Mouse (Mus musculus): ENCODE measurements at regions not wholly inside any gene's neighbourhood (a gene's known extent, or its start where the extent isn't known, plus 50 kb on each side); places are given as distances from the start of the nearest gene placed in this dataset.

DNA sequence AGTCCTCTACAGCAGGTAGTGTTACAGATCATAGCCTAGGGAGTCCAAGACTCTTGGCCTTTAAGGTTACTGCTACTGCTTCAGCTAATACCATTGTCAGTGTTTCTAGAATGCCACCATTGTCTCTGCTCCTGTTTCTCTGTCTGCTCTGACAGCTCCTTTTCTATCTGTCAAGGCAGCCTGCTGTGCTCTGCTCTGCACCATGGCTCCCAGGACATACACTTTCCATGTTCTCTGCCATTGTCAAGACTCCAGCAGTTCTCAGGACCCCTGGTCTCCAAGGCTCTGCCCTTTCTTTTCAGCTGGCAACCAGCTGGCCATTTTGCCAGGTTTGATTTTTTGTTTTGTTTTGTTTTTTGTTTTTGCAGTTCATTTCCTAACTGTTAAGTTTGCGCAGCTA lies 208.7 kb downstream of the Otol1 start:
- ATAC-seq, result no peak

DNA sequence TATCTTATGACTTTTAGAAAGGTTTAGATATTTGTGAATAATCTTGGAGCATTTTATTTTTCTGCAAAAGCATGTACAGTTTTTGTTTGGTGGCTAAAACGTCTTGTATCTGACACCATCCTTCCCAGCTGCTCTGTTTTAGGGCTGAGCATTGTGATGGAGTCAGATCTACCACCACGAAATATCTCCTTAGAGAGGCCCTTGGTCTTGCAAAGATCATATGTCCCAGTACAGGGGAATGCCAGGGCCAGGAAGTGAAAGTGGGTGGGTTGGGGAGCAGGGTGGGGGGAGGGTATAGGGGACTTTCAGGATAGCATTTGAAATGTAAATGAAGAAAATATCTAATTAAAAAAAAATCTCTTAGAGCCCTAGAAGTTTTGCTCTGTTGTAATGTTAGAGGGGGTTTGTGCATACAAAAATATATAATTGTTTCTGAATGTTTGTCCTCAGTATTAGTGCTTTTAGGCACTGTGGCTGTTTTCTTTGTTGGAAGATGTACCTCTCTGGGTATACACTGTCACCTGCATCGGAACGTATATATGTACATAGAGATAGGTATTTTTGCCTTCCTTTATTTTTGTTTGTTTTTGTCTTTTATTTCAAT lies 211.4 kb downstream of the Otol1 start:
- no peak for ATAC-seq

DNA sequence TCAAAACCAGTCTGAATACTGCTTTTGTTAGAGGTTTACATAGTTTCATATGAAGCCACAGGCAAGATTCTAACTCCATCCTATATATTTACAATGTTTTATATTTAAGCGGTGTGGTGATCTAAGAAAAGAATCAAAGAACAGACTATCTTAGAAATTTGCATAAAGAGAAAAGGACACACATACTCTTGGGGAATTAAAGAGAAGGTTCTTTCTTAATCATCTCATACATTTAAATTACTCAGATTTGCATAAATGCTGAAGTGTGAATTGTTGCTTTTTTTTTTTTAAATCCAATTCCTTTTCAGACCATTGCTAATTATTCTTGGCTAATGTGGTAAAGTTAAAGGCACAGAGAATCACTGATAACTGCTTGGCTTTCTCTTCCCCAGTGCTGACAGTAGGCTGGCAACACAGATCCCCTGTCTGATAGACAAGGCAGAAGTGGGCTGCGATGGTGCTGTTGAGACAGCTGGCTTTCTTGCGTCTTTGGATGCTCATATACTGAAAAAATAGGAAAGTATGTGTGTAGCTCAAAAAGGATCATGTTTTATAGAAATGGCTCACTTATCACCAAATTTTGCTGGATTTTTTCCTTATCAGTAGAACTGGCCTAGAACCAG lies 216.1 kb downstream of the Otol1 start:
- no peak for ATAC-seq

DNA sequence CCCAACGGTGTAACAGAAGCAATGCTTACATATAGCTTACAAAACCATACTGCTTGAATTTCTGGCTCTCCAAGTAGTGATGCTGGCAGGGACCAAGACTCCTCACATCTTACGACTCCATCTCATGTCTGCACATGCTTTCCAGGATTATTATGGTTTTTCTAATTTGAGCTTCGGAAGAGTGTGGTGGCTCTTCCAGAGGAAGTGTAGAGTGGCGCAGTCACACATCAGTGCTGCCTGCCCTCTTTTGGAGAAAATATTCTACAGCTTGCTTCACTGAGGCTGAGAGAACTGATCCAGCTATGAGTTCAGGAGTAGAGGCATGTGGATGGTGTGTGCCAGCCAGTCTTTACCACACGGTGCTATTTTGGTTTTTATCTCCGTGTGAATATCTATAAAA lies 217.4 kb downstream of the Otol1 start:
- no peak for ATAC-seq

DNA sequence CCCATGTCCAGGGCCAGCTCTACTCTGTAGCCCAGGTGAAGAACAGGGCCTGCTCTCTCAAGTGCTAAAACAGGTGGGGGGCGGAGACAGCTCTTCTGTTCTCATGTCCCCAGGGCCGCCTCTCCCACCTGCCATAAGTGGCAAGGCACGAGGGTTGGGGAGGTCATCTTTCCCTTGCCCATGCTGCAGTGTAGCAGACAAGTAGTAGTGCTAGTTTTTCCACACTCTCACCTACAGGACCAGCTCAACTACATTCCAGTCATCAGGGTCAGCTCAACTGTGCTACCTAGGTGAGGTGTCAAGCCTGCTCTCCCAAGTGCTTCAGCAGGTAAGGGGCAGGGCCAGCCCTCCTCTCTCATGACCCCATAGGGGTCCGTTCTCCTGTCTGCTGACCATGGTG lies 219.8 kb downstream of the Otol1 start:
- ATAC-seq, result no peak

DNA sequence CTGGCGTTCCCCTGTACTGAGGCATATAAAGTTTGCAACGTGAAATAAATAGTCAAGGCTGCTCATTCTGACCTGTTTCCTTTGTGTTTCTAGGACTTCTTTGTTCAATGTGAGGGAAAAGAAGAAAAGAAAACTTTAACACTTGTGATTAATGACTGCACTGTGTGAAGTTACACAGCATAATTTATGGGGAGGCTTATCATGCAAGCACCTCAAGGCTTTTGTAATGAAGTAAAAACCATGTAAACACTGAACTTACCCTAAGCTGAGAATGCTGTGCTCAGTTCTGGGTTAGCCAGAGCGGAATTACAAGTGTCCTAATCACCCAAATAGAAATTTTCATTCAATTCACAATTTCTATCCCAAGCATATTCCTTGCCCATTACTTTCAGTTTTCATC lies 241.2 kb downstream of the Otol1 start:
- no peak for ATAC-seq

DNA sequence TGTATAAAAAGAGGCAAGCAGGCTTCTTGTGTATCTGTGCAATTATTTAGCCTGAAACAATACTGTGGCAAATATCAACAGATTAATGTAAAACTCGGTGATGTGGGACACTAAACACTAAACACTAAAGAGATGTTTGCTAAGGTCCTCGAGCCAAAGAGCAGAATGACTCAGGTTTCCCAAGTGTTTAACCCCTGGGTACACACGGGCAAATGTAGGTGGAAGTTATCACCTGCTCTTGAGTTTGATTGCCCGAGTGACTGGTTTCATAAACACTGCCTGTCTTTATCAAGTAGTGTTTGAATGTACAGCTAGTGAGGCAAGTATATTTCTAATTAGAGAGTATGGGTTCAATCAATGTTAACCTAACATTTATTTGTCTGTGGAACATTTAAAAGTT lies 242.5 kb downstream of the Otol1 start:
- ATAC-seq, result no peak

DNA sequence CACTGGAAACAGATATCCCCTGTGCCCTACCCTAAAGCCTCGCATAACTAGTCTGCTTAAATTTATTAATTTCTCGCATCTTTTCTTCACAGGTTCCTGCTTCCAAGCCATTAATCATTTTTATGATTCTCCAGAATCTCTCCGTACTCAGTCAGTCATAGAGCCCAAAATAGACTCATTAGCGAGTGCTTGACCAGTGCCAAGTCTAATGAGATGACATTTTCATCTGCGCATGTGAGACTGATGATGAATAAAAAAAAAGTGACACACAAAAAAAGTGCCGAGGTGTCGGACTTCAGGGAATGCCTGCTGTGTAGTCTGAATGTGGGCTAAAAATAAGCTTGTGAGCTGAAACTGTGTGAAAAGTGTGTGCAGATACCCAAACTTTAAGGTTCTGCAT lies 243.3 kb downstream of the Otol1 start:
- ATAC-seq, result no peak

DNA sequence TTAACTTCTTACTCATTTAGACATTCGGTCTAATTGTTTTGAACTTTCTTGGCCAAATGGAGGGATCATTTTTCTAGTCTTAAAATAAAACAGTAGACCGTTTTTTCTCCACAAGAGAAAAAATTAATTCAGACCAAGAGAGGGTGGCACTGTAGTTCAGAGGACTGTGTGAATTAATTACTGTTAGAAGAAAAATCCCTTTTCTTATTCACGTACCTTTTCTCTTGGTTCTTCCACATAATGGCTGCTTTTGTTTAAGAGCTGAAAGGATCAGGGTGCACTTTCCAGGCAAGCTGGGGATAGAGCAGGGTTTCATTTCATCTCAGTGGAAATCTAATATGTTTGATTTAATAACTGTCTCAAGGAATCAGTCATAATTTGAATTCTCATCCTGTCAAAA lies 255.9 kb downstream of the Otol1 start:
- no peak for ATAC-seq

DNA sequence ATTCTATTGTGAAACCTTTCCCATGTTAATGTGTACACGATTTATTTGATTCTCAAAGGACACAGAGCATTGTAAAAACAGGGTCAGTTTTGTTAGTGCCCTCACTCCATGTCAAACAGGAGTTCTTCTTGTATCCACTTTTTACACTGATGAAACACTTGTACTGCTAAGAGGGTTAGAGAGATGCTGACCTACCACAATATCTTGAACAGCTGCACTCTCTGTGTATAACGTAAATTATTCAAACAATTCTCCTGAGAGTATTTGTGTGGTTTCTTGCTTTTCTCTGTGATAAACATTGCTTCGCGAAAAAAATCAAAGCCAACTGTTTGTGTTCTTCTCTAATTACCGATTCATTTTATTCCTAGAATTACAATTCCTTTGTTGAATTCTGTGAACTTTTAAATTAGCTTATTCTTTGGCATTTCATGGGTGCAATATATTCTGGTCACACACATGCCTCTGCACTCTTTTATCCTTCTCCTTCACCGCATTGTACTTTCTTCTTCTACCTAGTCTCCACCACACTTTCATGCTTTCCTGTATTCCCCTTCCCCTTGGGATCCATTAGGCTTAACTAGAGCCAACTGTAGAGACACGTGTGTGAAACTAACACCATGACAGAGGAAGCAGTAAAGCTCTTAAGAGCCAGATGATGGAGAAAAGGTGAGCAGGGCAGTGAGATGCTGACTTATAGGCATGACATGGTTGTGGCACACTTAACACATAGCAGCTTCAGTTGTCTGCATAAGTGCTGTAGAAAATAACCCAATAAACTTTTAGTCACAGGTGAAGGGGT lies 281.4 kb downstream of the Otol1 start:
- no peak for ATAC-seq

DNA sequence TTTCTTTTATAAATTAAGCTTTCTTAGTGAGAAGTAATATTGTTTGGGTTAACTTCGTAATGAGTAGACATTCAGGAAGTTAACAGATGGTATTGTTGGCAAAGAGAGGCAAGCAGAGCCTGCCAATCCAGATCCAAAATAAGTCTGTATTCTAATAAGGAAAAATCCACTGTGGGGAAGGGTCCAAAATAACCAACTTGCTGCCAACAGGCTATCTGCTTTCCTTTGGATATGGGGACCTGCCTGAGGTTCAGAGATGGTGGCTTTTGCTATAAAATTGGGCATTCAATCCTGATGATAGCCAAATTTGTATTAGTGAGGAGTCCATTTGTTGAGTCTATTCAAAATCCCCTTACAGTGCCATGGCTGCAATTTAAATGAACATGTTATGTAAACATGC lies 300.1 kb downstream of the Otol1 start:
- no peak for ATAC-seq

DNA sequence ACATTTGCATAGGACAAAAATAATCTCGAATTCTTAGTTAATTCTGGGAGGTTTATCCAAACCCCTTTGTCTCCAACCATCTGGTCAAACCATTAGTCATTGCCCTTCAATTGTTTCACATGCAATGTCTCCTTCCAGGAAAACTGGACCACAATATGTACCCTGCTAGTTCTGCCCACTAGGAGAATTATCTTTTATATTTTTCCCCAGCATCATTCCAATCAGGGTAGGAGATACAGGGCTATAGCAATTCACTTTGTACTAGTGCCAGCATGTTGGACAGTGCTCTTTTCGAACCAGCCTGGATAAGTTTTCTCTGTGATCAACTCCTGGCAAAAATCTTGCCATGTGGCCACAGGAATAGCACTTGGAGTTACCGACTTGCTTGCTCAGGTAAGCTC lies 300.6 kb downstream of the Otol1 start:
- ATAC-seq, result no peak

DNA sequence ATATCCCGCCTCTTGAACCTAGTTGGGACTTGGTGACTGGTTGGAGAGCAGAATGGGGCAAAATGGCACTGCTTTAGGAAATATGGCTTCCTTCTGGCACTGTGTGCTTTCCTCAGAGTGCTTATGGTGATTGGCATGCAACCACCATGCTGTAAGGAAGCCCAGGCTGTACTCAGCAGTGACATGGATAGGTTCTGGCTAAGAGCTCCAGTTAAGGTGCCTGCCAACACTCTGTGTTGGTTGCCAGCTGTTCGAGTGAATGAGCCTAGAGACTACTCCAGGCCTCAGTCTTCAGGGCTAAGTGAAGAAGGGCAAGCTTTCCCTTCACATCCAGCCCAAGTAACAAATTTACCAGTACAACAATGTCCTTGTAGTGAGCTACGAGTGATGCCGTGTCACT lies 301.9 kb downstream of the Otol1 start:
- ATAC-seq, result no peak

DNA sequence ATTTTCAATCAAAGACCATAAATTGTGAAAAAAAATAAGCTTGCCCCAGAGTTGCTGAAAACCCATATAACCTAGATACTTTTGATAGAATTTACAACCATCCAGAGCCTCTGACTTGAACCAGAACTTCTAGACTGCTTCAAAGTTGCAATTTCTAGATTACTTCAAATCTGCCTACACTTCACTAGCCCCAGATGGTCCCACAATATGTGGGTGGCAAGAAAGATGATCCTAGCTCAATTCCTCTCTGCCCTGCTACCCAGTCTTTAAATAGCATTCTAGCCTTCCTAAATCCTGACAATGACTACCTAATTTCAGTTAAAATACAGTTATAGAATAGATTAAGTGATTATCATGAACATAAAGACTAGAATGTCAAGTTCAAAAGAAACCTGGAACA lies 303.6 kb downstream of the Otol1 start:
- ATAC-seq, result no peak

DNA sequence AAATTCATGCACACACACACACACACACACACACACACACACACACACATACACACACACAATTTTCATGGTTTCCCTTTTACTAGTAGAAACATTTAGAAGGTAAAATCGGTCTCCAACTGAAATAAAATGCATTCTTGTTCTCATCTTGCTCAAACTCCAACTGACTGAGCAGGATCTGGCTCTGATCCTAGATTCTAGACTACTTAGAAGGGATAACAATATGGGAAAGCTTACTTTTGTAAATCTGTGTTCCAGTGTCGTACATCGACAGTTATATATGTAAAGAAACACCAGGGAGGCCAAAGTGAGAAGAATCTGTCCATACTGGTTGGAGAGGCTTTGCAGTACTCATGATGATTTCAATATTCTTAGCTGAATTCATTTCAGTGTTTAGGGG lies 304.6 kb downstream of the Otol1 start:
- ATAC-seq, result no peak

DNA sequence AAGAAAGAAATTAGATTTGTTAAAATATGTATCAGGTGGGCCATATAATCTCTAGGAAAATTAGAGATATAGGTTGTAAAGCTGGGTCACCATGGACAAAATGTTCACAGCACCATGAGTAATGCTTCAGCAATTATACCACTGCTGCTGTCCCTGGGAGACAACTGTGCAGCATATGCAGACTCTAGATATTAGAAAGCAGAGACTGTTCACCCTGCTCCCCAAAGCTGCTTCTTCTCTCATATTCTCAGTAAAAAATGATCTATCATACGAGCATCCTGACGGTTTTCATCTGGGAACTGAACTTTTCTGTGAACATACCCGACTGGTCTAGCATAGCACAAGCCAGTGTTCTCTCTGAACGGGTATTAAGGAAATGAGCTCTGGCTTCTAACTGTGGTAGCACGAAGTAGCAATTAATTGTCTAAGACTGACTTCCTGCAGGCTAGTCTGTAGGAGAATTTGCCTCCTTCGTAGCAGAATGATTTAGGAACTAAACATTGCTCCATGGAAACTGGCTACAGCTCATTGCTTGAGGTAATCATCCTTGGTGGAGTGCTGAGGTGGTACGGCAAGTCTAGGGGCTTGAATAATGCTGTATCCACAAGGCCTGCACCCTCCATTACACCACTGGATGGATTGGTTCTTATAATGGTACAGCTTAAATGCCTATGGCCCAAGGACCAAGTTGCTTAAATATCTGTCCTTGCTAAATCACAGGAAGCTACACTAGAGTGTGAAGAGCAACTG lies 305.9 kb downstream of the Otol1 start:
- ATAC-seq, result no peak

DNA sequence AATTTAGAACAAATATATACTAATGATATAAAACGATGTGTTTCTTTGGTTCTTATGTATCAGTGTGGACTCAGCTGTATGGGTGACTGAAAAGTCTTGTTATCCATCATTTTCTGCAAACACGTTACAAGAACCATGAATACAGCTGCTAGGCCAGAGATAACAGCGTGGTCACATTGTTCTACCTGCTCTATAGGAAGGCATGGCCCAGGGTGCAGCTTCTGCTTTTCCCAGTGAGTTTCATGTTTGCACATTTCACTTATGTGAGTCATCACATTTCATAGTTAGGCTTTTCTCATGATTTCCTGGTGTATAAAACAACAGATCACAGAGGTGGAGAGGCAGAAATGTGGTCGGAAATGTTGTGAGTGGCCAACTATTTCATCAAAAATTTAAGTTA lies 306.8 kb downstream of the Otol1 start:
- no peak for ATAC-seq

DNA sequence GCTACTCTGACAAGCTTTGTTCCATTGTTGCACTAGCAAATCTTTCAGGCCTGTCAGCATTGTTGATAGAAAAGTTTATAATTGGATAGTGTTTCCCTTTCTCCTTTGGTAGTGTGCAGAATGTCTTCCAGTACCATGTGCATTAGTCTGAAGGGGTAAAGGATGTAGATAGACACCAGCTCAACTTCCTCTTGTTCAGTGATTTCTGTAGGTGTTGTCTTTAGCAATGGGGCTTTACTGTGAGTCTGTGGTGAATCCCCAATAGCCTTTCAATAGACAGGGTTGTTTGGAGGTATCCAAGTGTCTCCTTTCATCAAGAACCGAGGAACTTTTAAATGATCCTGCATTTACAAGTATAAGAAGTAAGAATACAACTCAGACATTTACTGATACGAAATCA lies 311.0 kb downstream of the Otol1 start:
- ATAC-seq, result no peak

DNA sequence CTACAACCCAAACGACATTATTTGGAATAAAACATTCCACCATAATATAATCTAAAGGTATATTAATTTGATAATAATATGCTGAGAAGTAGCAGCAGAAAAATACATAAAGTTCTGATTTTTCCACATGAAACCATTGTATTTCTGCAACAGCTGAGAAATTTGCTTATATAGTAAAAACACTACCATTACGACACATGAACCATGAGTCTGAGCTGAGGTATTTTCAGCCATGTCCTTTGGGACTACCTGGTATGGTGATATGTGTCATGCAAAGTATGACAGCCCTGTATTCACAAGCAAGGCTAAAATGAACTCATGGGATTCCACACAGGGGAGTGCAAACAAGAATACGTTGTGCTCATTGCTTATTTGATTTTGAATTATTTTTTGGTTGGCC lies 311.7 kb downstream of the Otol1 start:
- ATAC-seq, result no peak

DNA sequence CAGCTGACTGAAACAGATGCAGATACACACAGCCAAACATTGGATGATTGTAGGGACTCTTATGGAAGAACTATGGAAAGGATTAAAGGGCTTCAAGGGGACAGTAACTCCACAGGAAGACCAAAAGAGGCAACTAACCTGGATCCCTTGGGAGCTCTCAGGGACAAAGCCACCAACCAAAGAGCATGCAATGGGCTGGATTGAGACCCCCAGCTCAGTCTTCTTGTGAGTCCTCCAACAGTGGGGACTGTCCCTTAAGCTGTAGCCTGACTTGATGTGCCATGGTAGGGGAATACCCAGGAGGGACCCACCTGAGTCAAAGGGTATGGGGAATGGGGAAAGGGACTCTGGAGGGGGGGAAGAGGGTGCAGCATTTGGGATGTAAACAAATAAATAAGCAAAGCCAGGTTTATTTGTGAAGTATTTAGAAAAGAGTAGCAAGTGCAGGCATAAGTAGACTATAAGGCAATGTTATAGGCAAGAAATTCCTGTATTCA lies 313.8 kb downstream of the Otol1 start:
- no peak for ATAC-seq

DNA sequence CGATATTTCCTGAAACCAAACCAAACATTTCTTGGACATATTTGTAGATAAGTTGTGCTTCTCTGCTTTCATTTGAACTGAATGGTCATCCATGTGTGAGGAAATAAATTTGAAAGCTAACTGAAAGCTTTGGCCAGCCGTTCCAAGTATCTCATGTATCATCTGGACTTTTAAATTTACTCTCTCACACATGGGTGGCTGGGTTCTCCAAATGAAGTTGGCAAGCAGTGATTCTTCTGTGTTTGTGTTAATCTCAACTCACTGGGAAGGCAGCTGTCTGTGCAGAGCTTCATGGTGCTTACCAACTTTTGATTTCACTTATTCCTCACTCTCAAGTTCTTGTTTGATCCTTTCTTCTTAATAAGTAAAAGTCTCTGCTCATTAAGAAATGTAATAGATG lies 317.3 kb downstream of the Otol1 start:
- ATAC-seq, result no peak
